Mouse (Mus musculus): ENCODE measurements around the gene Clec2l.

Gene Clec2l

DNA sequence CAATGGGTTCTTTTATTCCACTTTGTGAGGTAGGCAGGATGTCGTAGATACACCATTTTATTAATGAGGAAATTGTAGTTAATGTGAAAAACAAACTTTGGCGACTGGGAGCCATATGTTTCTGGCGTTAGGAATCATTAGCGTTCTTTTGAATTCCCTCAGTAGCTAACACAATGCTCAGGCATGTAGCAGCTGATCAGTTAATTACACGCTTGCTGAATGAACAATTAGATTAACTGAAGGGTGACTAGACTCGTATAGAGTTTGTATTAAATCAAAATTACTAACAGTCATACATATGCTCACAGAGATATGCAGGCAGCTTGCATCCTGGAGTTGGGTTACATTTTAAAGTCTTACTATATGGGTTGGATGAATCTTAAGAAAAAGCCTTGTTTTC lies 56.4 kb downstream of the Clec2l start:
- DNase-seq, result no peak

DNA sequence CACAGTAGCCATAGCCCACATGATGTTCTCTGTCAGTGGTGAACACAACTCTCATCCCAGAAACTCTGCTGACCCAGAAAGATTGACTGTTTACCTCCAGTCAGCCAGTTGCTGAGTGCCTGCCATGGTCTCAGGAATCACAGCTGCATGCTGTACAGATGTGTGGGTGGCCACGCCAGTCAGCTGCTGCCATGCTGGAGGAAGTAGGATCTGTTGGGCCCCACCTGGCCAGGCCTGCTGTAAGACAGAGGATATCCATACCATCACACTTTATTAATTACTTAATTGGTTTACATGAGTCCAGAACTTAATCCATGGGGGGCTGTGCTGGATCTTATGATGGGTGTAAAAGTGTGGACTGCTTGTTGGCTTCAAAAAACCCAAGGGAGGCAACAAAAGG lies 58.5 kb downstream of the Clec2l start:
- DNase-seq, result no peak

DNA sequence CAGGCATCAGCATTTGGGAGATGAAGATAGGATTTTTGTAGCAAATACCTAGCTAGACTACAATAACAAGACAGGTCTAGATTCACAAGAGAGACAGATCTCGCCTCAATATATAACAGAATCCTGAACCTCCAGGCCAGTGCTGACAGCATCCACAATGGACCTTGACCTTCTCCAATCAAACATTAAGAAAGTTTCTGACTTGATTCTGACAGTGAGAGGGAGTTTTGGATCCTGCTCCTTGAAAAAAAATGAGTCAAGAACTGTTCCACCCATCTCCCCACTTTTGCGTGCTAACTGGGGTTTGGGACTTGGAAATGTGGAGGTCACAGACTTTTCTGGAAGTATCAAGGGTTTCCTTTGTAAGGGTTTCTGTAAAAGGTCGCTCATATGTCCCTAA lies 62.6 kb downstream of the Clec2l start:
- DNase-seq, result no peak
